Mouse (Mus musculus): Measurements from ENCODE around the gene Kmt5b. TPM values are rescaled to one million over a fixed set of nuclear protein-coding genes. Genes with fewer than 3 reads are reported as not detected.

Kmt5b gene
- polyA plus RNA-seq, 1 experiment from 2014 or later: 21.6 TPM

- Histone ChIP-seq H3K27me3 (ENCODE audit: insufficient read depth, poor library complexity, severe bottlenecking) (no peaks in the 10 kb centered on the region), H3K4me1 (peaks cover 14% of the 10 kb centered on the region), H3K4me3 (no peak overlapping the region), H3K36me3 (no peaks in the 10 kb centered on the region), H3K27ac (no peak overlapping the region), H3K9me3 (no peaks in the 10 kb centered on the region)
- no peak for DNase-seq (ENCODE audit: low spot score)
- 86% methylated on average over 9 of the region's 9 CpGs for WGBS
These were observed 69.6 kb downstream of the Kmt5b start for GRCm38 (mm10) chr19:3836791-3837190.

GRCm38 (mm10) chr19:3838931-3839330 lies 71.7 kb downstream of the Kmt5b start:
- no peaks in the 10 kb centered on the region for H3K27me3 ChIP-seq (ENCODE audit: insufficient read depth, poor library complexity, severe bottlenecking)
- no peak for DNase-seq (ENCODE audit: low spot score)
- H3K36me3 ChIP-seq: no peaks in the 10 kb centered on the region
- no peaks in the 10 kb centered on the region for H3K9me3 ChIP-seq
- no peak overlapping the region for H3K4me3 ChIP-seq
- H3K27ac ChIP-seq: no peak overlapping the region
- H3K4me1 ChIP-seq: peaks cover 12% of the 10 kb centered on the region
- WGBS: 79% methylated on average over 3 of the region's 3 CpGs

GRCm38 (mm10) chr19:3839686-3840085 lies 72.5 kb downstream of the Kmt5b start:
- Histone ChIP-seq H3K27ac (no peak overlapping the region), H3K4me3 (no peak overlapping the region), H3K9me3 (no peaks in the 10 kb centered on the region), H3K27me3 (ENCODE audit: insufficient read depth, poor library complexity, severe bottlenecking) (no peaks in the 10 kb centered on the region), H3K36me3 (no peaks in the 10 kb centered on the region), H3K4me1 (peaks cover 12% of the 10 kb centered on the region)
- no peak for DNase-seq (ENCODE audit: low spot score)
- 57% methylated on average over 2 of the region's 2 CpGs for WGBS

GRCm38 (mm10) chr19:3840214-3840651 lies 73.0 kb downstream of the Kmt5b start:
- no peak overlapping the region for H3K27ac ChIP-seq
- H3K4me3 ChIP-seq: no peak overlapping the region
- H3K27me3 ChIP-seq (ENCODE audit: insufficient read depth, poor library complexity, severe bottlenecking): no peaks in the 10 kb centered on the region
- no peaks in the 10 kb centered on the region for H3K9me3 ChIP-seq
- no peak for DNase-seq (ENCODE audit: low spot score)
- peaks cover 12% of the 10 kb centered on the region for H3K4me1 ChIP-seq
- no peaks in the 10 kb centered on the region for H3K36me3 ChIP-seq
- WGBS: 38% methylated on average over 5 of the region's 5 CpGs

- Histone ChIP-seq H3K4me1 (peaks cover 12% of the 10 kb centered on the region), H3K27ac (no peak overlapping the region), H3K36me3 (no peaks in the 10 kb centered on the region), H3K9me3 (no peaks in the 10 kb centered on the region), H3K4me3 (no peak overlapping the region), H3K27me3 (ENCODE audit: insufficient read depth, poor library complexity, severe bottlenecking) (no peaks in the 10 kb centered on the region)
- 77% methylated on average over 5 of the region's 5 CpGs for whole genome bisulfite sequencing
- DNase-seq (ENCODE audit: low spot score): no peak
These were observed 73.5 kb downstream of the Kmt5b start for GRCm38 (mm10) chr19:3840685-3841084.

GRCm38 (mm10) chr19:3842359-3843148 lies 75.3 kb downstream of the Kmt5b start:
- Histone ChIP-seq H3K27ac (no peak overlapping the region), H3K9me3 (no peaks in the 10 kb centered on the region), H3K4me3 (no peak overlapping the region), H3K36me3 (no peaks in the 10 kb centered on the region), H3K27me3 (ENCODE audit: insufficient read depth, poor library complexity, severe bottlenecking) (no peaks in the 10 kb centered on the region), H3K4me1 (peaks cover 12% of the 10 kb centered on the region)
- peak; percentile 36 for DNase-seq (ENCODE audit: low spot score)
- WGBS: 37% methylated on average over 12 of the region's 12 CpGs

GRCm38 (mm10) chr19:3843629-3844028 lies 76.4 kb downstream of the Kmt5b start:
- Histone ChIP-seq H3K36me3 (no peaks in the 10 kb centered on the region), H3K27me3 (ENCODE audit: insufficient read depth, poor library complexity, severe bottlenecking) (no peaks in the 10 kb centered on the region), H3K4me1 (peaks cover 12% of the 10 kb centered on the region), H3K9me3 (no peaks in the 10 kb centered on the region), H3K27ac (no peak overlapping the region), H3K4me3 (no peak overlapping the region)
- peak; percentile 46 for DNase-seq (ENCODE audit: low spot score)
- 74% methylated on average over 2 of the region's 2 CpGs for WGBS

GRCm38 (mm10) chr19:3844836-3845235 lies 77.6 kb downstream of the Kmt5b start:
- peak; percentile 27 for DNase-seq (ENCODE audit: low spot score)
- no peak overlapping the region for H3K27ac ChIP-seq
- H3K4me1 ChIP-seq: peaks cover 12% of the 10 kb centered on the region
- WGBS: 78% methylated on average over 1 of the region's 1 CpGs
- H3K36me3 ChIP-seq: no peaks in the 10 kb centered on the region
- H3K9me3 ChIP-seq: no peaks in the 10 kb centered on the region
- H3K27me3 ChIP-seq (ENCODE audit: insufficient read depth, poor library complexity, severe bottlenecking): no peaks in the 10 kb centered on the region
- H3K4me3 ChIP-seq: no peak overlapping the region

GRCm38 (mm10) chr19:3845339-3845738 lies 78.1 kb downstream of the Kmt5b start:
- Histone ChIP-seq H3K4me3 (no peak overlapping the region), H3K27me3 (ENCODE audit: insufficient read depth, poor library complexity, severe bottlenecking) (no peaks in the 10 kb centered on the region), H3K9me3 (no peaks in the 10 kb centered on the region), H3K4me1 (peaks cover 12% of the 10 kb centered on the region), H3K36me3 (no peaks in the 10 kb centered on the region), H3K27ac (no peak overlapping the region)
- 89% methylated on average over 11 of the region's 11 CpGs for WGBS
- peak; percentile 22 for DNase-seq (ENCODE audit: low spot score)

- Histone ChIP-seq H3K27ac (no peak overlapping the region), H3K27me3 (ENCODE audit: insufficient read depth, poor library complexity, severe bottlenecking) (no peaks in the 10 kb centered on the region), H3K36me3 (no peaks in the 10 kb centered on the region), H3K4me1 (peaks cover 12% of the 10 kb centered on the region), H3K4me3 (no peak overlapping the region), H3K9me3 (no peaks in the 10 kb centered on the region)
- peak; percentile 55 for DNase-seq (ENCODE audit: low spot score)
- WGBS: 76% methylated on average over 1 of the region's 1 CpGs
These were observed 78.7 kb downstream of the Kmt5b start for GRCm38 (mm10) chr19:3845803-3846406.

GRCm38 (mm10) chr19:3846676-3847604 lies 79.7 kb downstream of the Kmt5b start:
- H3K27ac ChIP-seq: no peak overlapping the region
- H3K4me3 ChIP-seq: no peak overlapping the region
- H3K9me3 ChIP-seq: no peaks in the 10 kb centered on the region
- no peaks in the 10 kb centered on the region for H3K27me3 ChIP-seq (ENCODE audit: insufficient read depth, poor library complexity, severe bottlenecking)
- H3K4me1 ChIP-seq: peaks cover 22% of the 10 kb centered on the region
- whole genome bisulfite sequencing: 75% methylated on average over 10 of the region's 10 CpGs
- H3K36me3 ChIP-seq: no peaks in the 10 kb centered on the region
- DNase-seq (ENCODE audit: low spot score): peak; percentile 55

GRCm38 (mm10) chr19:3847711-3848110 lies 80.5 kb downstream of the Kmt5b start:
- Histone ChIP-seq H3K27me3 (ENCODE audit: insufficient read depth, poor library complexity, severe bottlenecking) (no peaks in the 10 kb centered on the region), H3K4me3 (no peak overlapping the region), H3K36me3 (no peaks in the 10 kb centered on the region), H3K4me1 (peaks cover 21% of the 10 kb centered on the region), H3K9me3 (no peaks in the 10 kb centered on the region), H3K27ac (no peak overlapping the region)
- peak; percentile 63 for DNase-seq (ENCODE audit: low spot score)
- WGBS: 80% methylated on average over 5 of the region's 5 CpGs

All from heart, embryonic 10.5 days (tissue).